Mouse (Mus musculus) intestine, postnatal 0 days (tissue): ENCODE results near the gene Gdap1l1. TPM values are rescaled to one million over a fixed set of nuclear protein-coding genes. Genes with fewer than 3 reads are reported as not detected.

Source experiments
- ATAC-seq: fragments of 200-750 bp; cut with Nextera tagmentation; 2 replicates; pipeline ENCODE4 v1.8.0; 2017; ENCODE audit warnings: mild to moderate bottlenecking, moderate TSS enrichment, moderate library complexity
- H3K27ac ChIP-seq: fragments of 300-500 bp; sonication (generic); 2 replicates; pipeline ENCODE4 v1.5.1; 2014; ENCODE audit warnings: mild to moderate bottlenecking, low read depth, low read length, moderate library complexity
- H3K27me3 ChIP-seq: fragments of 300-500 bp; sonication (generic); replicated peaks from 2 replicates; pipeline ENCODE4 v1.6.1; 2014; ENCODE audit warnings: low read length, mixed read lengths; ENCODE audit not compliant: control insufficient read depth, insufficient read depth
- H3K36me3 ChIP-seq: fragments of 300-500 bp; sonication (generic); 2 replicates; pipeline ENCODE4 v1.6.1; 2014; ENCODE audit warnings: mild to moderate bottlenecking, moderate library complexity; ENCODE audit not compliant: control insufficient read depth, insufficient read depth
- H3K4me1 ChIP-seq: fragments of 300-500 bp; sonication (generic); replicated peaks from 2 replicates; pipeline ENCODE4 v1.6.1; 2014; ENCODE audit warnings: antibody characterized with exemption, low read length, mixed read lengths; ENCODE audit not compliant: control insufficient read depth, insufficient read depth
- H3K4me2 ChIP-seq: fragments of 300-500 bp; sonication (generic); replicated peaks from 2 replicates; pipeline ENCODE4 v1.6.1; 2014; ENCODE audit warnings: low read depth, mild to moderate bottlenecking, moderate library complexity
- H3K4me3 ChIP-seq: fragments of 300-500 bp; sonication (generic); 2 replicates; pipeline ENCODE4 v1.5.1; 2014; ENCODE audit warnings: low read depth, low read length
- H3K9ac ChIP-seq: fragments of 300-500 bp; sonication (generic); 2 replicates; pipeline ENCODE4 v1.6.1; 2014; ENCODE audit warnings: mild to moderate bottlenecking, low read depth, low read length
- H3K9me3 ChIP-seq: fragments of 300-500 bp; sonication (generic); 2 replicates; pipeline ENCODE4 v1.6.1; 2016; ENCODE audit warnings: mixed run types; ENCODE audit not compliant: control insufficient read depth
- CTCF ChIP-seq: sonication (generic); IDR thresholded peaks from 2 replicates; pipeline ENCODE4 v1.5.1; 2016; ENCODE audit warnings: low read depth, mild to moderate bottlenecking, control low read depth, antibody characterized with exemption, moderate library complexity
- WGBS: fragments of 180-500 bp; shearing (Covaris S2); extraction: QIAGEN DNeasy Blood & Tissue Kit; methylation state at CpG from one replicate; pipeline ENCODE4 v1.1.7; 2014; 5-methylcytosine and 5-hydroxymethylcytosine counted together
- polyA plus RNA-seq: library from polyadenylated mRNA; unstranded; fragments of >200 nt; fragmentation: Nextera tagmentation; extraction: Ambion mirVana; gene quantifications from 2 replicates; pipeline ENCODE4 v1.2.1, GENCODE M21; 2015

The Gdap1l1 gene
- polyA plus RNA-seq, result 2.3 and 2.4 TPM in 2 replicates

- peaks cover 13% of the 10 kb centered on the region for H3K27me3 ChIP-seq
- H3K9ac ChIP-seq, result no peak within 1 kb of the TSS
- H3K36me3 ChIP-seq, result no peaks in the 10 kb centered on the region
- no peak for ATAC-seq
- 2% methylated on average over 10 of the region's 18 CpGs for WGBS
- H3K4me3 ChIP-seq, result peak within 1 kb of the TSS; percentile 28
- H3K27ac ChIP-seq, result no peak within 1 kb of the TSS
- H3K4me1 ChIP-seq, result no peaks in the 10 kb centered on the region
- no peak for TF ChIP-seq CTCF
- peak within 1 kb of the TSS; percentile 50 for H3K4me2 ChIP-seq
- no peaks in the 10 kb centered on the region for H3K9me3 ChIP-seq
These were observed at the start of gene Gdap1l1 for GRCm38 (mm10) chr2:163438246-163438618. Gene Gdap1l1 (plus strand): TSS chr2:163438476.

GRCm38 (mm10) chr2:163392436-163392835, 45.8 kb upstream of the Gdap1l1 start:
- H3K4me1 ChIP-seq, result no peaks in the 10 kb centered on the region
- TF ChIP-seq CTCF, result no peak
- no peaks in the 10 kb centered on the region for H3K36me3 ChIP-seq
- 55% methylated on average over 6 of the region's 6 CpGs for whole genome bisulfite sequencing
- no peaks in the 10 kb centered on the region for H3K9me3 ChIP-seq
- H3K27ac ChIP-seq, result no peak overlapping the region
- H3K4me3 ChIP-seq, result no peak overlapping the region
- H3K27me3 ChIP-seq, result no peaks in the 10 kb centered on the region
- ATAC-seq, result no peak
- no peak overlapping the region for H3K9ac ChIP-seq
- no peak overlapping the region for H3K4me2 ChIP-seq

- TF ChIP-seq CTCF, result no peak
- H3K9me3 ChIP-seq, result no peaks in the 10 kb centered on the region
- no peaks in the 10 kb centered on the region for H3K4me1 ChIP-seq
- no peaks in the 10 kb centered on the region for H3K36me3 ChIP-seq
- ATAC-seq, result no peak
- H3K4me2 ChIP-seq, result peak overlapping the region; percentile 9; the same call in 1 of the 2 replicates
- 88% methylated on average over 10 of the region's 10 CpGs for WGBS
- no peaks in the 10 kb centered on the region for H3K27me3 ChIP-seq
- H3K27ac ChIP-seq, result no peak overlapping the region
- H3K4me3 ChIP-seq, result no peak overlapping the region
- H3K9ac ChIP-seq, result no peak overlapping the region
These were observed 45.0 kb upstream of the Gdap1l1 start for GRCm38 (mm10) chr2:163393241-163393640.

- Histone ChIP-seq H3K27me3 (no peaks in the 10 kb centered on the region), H3K9ac (no peak overlapping the region), H3K36me3 (no peaks in the 10 kb centered on the region), H3K4me2 (peak overlapping the region; percentile 27; the same call in 1 of the 2 replicates), H3K4me1 (no peaks in the 10 kb centered on the region), H3K27ac (no peak overlapping the region), H3K9me3 (no peaks in the 10 kb centered on the region), H3K4me3 (no peak overlapping the region)
- no peak for TF ChIP-seq CTCF
- ATAC-seq, result no peak
- WGBS, result 70% methylated on average over 6 of the region's 6 CpGs
These were observed 44.3 kb upstream of the Gdap1l1 start for GRCm38 (mm10) chr2:163393976-163394375.

- Histone ChIP-seq H3K9ac (no peak overlapping the region), H3K4me2 (peak overlapping the region; percentile 30)
- WGBS, result 48% methylated on average over 6 of the region's 6 CpGs
These were observed 43.3 kb upstream of the Gdap1l1 start for GRCm38 (mm10) chr2:163394977-163395376.

GRCm38 (mm10) chr2:163397071-163397470, 41.2 kb upstream of the Gdap1l1 start:
- H3K27me3 ChIP-seq, result no peaks in the 10 kb centered on the region
- peak overlapping the region; percentile 40 for H3K4me2 ChIP-seq
- no peaks in the 10 kb centered on the region for H3K4me1 ChIP-seq
- H3K4me3 ChIP-seq, result peak overlapping the region; percentile 23
- no peak for TF ChIP-seq CTCF
- WGBS, result 84% methylated on average over 19 of the region's 19 CpGs
- H3K9me3 ChIP-seq, result no peaks in the 10 kb centered on the region
- ATAC-seq, result no peak
- H3K36me3 ChIP-seq, result no peaks in the 10 kb centered on the region
- H3K9ac ChIP-seq, result no peak overlapping the region; the same call in 1 of the 2 replicates
- no peak overlapping the region for H3K27ac ChIP-seq

More at GRCm38 (mm10) chr2:163394977-163395376, 43.3 kb upstream of the Gdap1l1 start:
- no peak for ATAC-seq
- H3K27ac ChIP-seq, result no peak overlapping the region
- no peaks in the 10 kb centered on the region for H3K9me3 ChIP-seq
- no peak overlapping the region for H3K4me3 ChIP-seq
- H3K4me1 ChIP-seq, result no peaks in the 10 kb centered on the region
- no peak for TF ChIP-seq CTCF
- no peaks in the 10 kb centered on the region for H3K27me3 ChIP-seq
- H3K36me3 ChIP-seq, result no peaks in the 10 kb centered on the region

GRCm38 (mm10) chr2:163397905-163398304, 40.4 kb upstream of the Gdap1l1 start, which contains the start of gene Jph2:
Gene Jph2 (minus strand): TSS chr2:163397993.
- H3K27me3 ChIP-seq, result no peaks in the 10 kb centered on the region
- peak within 1 kb of the TSS; percentile 40 for H3K4me2 ChIP-seq
- H3K4me1 ChIP-seq, result no peaks in the 10 kb centered on the region
- peak within 1 kb of the TSS; percentile 54 for H3K27ac ChIP-seq
- no peaks in the 10 kb centered on the region for H3K36me3 ChIP-seq
- peak; percentile 45; the same call in 1 of the 2 replicates for ATAC-seq
- H3K4me3 ChIP-seq, result peak within 1 kb of the TSS; percentile 23
- peak within 1 kb of the TSS; percentile 17; the same call in 1 of the 2 replicates for H3K9ac ChIP-seq
- H3K9me3 ChIP-seq, result no peaks in the 10 kb centered on the region
- 14% methylated on average over 10 of the region's 10 CpGs for WGBS
- TF ChIP-seq CTCF, result no peak
